Mouse (Mus musculus): ENCODE measurements around the gene Rbm6. TPM values are rescaled to one million over a fixed set of nuclear protein-coding genes. Genes with fewer than 3 reads are reported as not detected.

Rbm6 gene
- total and polyA plus RNA-seq, 3 experiments: 55.7 to 521 (median 55.8) TPM

GRCm38 (mm10) chr9:107891023-107891422 is 18.0 kb upstream of the Rbm6 start:
- TF ChIP-seq HCFC1 (IDR thresholded peaks at IDR 0.05; ENCODE audit: low read depth, low read length) (peak; percentile 10; the same call in 1 of the 2 replicates), SMC3 (IDR thresholded peaks at IDR 0.05; ENCODE audit: low read depth, low read length) (peak; percentile 56), MYB (IDR thresholded peaks at IDR 0.05; ENCODE audit: low read depth, low read length) (no peak), RAD21 (IDR thresholded peaks at IDR 0.05; ENCODE audit: low read depth, low read length) (peak; percentile 42), CTCF (IDR thresholded peaks at IDR 0.05 in 2 of 3, conservative IDR thresholded peaks at IDR 0.05 in 1 of 3; ENCODE audit: control insufficient read depth in 1 of 3, insufficient read depth in 1 of 3, low read depth in 2 of 3, low read length in 3 of 3, poor library complexity in 1 of 3, severe bottlenecking in 1 of 3) (peak; percentile 64 to 82 (median 67))
- Histone ChIP-seq H3K79me2 (ENCODE audit: control insufficient read depth, insufficient read depth, low read length, poor library complexity) (no peaks in the 10 kb centered on the region; the same call in 1 of the 2 replicates), H3K9me3 (replicated peaks; ENCODE audit: insufficient read depth, low read length) (no peaks in the 10 kb centered on the region), H3K27me3 (ENCODE audit: control insufficient read depth in 1 of 2, insufficient read depth in 2 of 2, low read length in 2 of 2) (no peaks in the 10 kb centered on the region; a peak in 1 of 4 replicates), H3K27ac (ENCODE audit: control insufficient read depth, low read depth, low read length) (no peak overlapping the region), H3K4me1 (ENCODE audit: control insufficient read depth in 1 of 2, insufficient read depth in 2 of 2, low read length in 2 of 2) (no peaks in the 10 kb centered on the region), H3K36me3 (ENCODE audit: control insufficient read depth in 1 of 2, insufficient read depth in 2 of 2, low read length in 2 of 2) (no peaks in the 10 kb centered on the region; a peak in 1 of 4 replicates), H3K9ac (ENCODE audit: control insufficient read depth, low read depth, low read length, poor library complexity, severe bottlenecking) (no peak overlapping the region), H3K4me3 (ENCODE audit: control insufficient read depth in 1 of 2, insufficient read depth in 1 of 2, low read depth in 2 of 2, low read length in 2 of 2) (no peak overlapping the region)
- DNase-seq (ENCODE audit: low read depth, low spot score): peak; percentile 69

GRCm38 (mm10) chr9:107890260-107890659 is 17.2 kb upstream of the Rbm6 start:
- no peaks in the 10 kb centered on the region for H3K4me1 ChIP-seq (ENCODE audit: control insufficient read depth in 1 of 2, insufficient read depth in 2 of 2, low read length in 2 of 2)
- no peaks in the 10 kb centered on the region; a peak in 1 of 4 replicates for H3K36me3 ChIP-seq (ENCODE audit: control insufficient read depth in 1 of 2, insufficient read depth in 2 of 2, low read length in 2 of 2)
- no peaks in the 10 kb centered on the region for H3K9me3 ChIP-seq (replicated peaks; ENCODE audit: insufficient read depth, low read length)
- no peak overlapping the region for H3K4me3 ChIP-seq (ENCODE audit: control insufficient read depth in 1 of 2, insufficient read depth in 1 of 2, low read depth in 2 of 2, low read length in 2 of 2)
- peaks cover 0 to 3% of the 10 kb centered on the region in 2 experiments; a peak in 2 of 4 replicates for H3K27me3 ChIP-seq (ENCODE audit: control insufficient read depth in 1 of 2, insufficient read depth in 2 of 2, low read length in 2 of 2)
- no peak for DNase-seq (ENCODE audit: low read depth, low spot score)
- no peak overlapping the region for H3K27ac ChIP-seq (ENCODE audit: control insufficient read depth, low read depth, low read length)
- H3K9ac ChIP-seq (ENCODE audit: control insufficient read depth, low read depth, low read length, poor library complexity, severe bottlenecking): no peak overlapping the region
- no peak for TF ChIP-seq CHD1 (IDR thresholded peaks at IDR 0.05; ENCODE audit: low read depth, low read length)
- no peak for TF ChIP-seq NRF1 (IDR thresholded peaks at IDR 0.05; ENCODE audit: insufficient read depth, low read depth, low read length, poor library complexity, severe bottlenecking)
- TF ChIP-seq MAX (IDR thresholded peaks at IDR 0.05; ENCODE audit: low read length): no peak
- no peak for TF ChIP-seq USF1 (IDR thresholded peaks at IDR 0.05; ENCODE audit: low read depth, low read length)
- TF ChIP-seq ETS1 (IDR thresholded peaks at IDR 0.05; ENCODE audit: low read depth, low read length): no peak
- no peak for TF ChIP-seq E2F4 (IDR thresholded peaks at IDR 0.05; ENCODE audit: borderline replicate concordance, low read depth, low read length)
- no peak for TF ChIP-seq TBP (IDR thresholded peaks at IDR 0.05; ENCODE audit: low read depth, low read length)
- no peaks in the 10 kb centered on the region; the same call in 1 of the 2 replicates for H3K79me2 ChIP-seq (ENCODE audit: control insufficient read depth, insufficient read depth, low read length, poor library complexity)

GRCm38 (mm10) chr9:107888267-107888850 is 15.3 kb upstream of the Rbm6 start:
- H3K9me3 ChIP-seq (replicated peaks; ENCODE audit: insufficient read depth, low read length): no peaks in the 10 kb centered on the region
- no peaks in the 10 kb centered on the region; a peak in 1 of 4 replicates for H3K36me3 ChIP-seq (ENCODE audit: control insufficient read depth in 1 of 2, insufficient read depth in 2 of 2, low read length in 2 of 2)
- H3K79me2 ChIP-seq (ENCODE audit: control insufficient read depth, insufficient read depth, low read length, poor library complexity): no peaks in the 10 kb centered on the region; the same call in 1 of the 2 replicates
- H3K4me3 ChIP-seq (ENCODE audit: control insufficient read depth in 1 of 2, insufficient read depth in 1 of 2, low read depth in 2 of 2, low read length in 2 of 2): peak overlapping the region; percentile 96
- H3K27ac ChIP-seq (ENCODE audit: control insufficient read depth, low read depth, low read length): peak overlapping the region; percentile 45
- H3K27me3 ChIP-seq (ENCODE audit: control insufficient read depth in 1 of 2, insufficient read depth in 2 of 2, low read length in 2 of 2): peaks cover 3 to 6% of the 10 kb centered on the region in 2 experiments; a peak in 3 of 4 replicates
- TF ChIP-seq SIN3A (IDR thresholded peaks at IDR 0.05; ENCODE audit: low read length) (peak; percentile 56; the same call in 1 of the 2 replicates), TCF12 (IDR thresholded peaks at IDR 0.05; ENCODE audit: low read depth, low read length) (no peak), USF1 (IDR thresholded peaks at IDR 0.05; ENCODE audit: low read depth, low read length) (peak; percentile 66), MXI1 (IDR thresholded peaks at IDR 0.05; ENCODE audit: low read depth, low read length) (peak; percentile 94)
- DNase-seq (ENCODE audit: low read depth, low spot score): peak; percentile 78
- peak overlapping the region; percentile 93 for H3K9ac ChIP-seq (ENCODE audit: control insufficient read depth, low read depth, low read length, poor library complexity, severe bottlenecking)
- H3K4me1 ChIP-seq (ENCODE audit: control insufficient read depth in 1 of 2, insufficient read depth in 2 of 2, low read length in 2 of 2): no peaks in the 10 kb centered on the region

Measured in MEL (cell line).